Mouse (Mus musculus): ENCODE results near the gene 4933425L06Rik.

DNA sequence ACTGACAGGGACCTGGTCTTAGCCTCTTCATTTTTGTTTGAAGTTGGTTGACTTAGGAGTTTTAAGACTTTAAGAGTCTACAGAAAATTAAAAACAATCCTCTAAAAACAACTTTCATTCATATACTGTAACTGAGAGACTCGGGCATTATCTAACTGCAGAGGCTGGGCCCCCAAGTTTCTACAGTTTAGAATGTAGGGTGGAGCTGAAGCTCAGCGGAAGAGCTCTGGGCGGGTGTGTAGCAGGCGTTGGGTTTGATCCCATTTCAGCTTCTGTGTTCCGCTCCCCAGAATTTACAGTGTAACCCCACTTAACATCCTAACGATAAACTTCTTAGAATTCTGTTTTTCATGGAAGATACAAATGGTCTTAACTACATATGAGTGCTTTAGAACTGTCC, 29.7 kb downstream of the 4933425L06Rik start:
- TF ChIP-seq EP300 (IDR thresholded peaks at IDR 0.05; ENCODE audit: low read depth in 1 of 2, low read length in 2 of 2) (no peak), CTCF (IDR thresholded peaks at IDR 0.05 in 2 of 3, conservative IDR thresholded peaks at IDR 0.05 in 1 of 3; ENCODE audit: control insufficient read depth in 1 of 3, insufficient read depth in 1 of 3, low read depth in 2 of 3, low read length in 3 of 3, poor library complexity in 1 of 3, severe bottlenecking in 1 of 3) (no peak), NRF1 (IDR thresholded peaks at IDR 0.05; ENCODE audit: insufficient read depth, low read depth, low read length, poor library complexity, severe bottlenecking) (no peak), KAT2A (conservative IDR thresholded peaks at IDR 0.05; ENCODE audit: low read depth, low read length) (no peak), TCF12 (IDR thresholded peaks at IDR 0.05; ENCODE audit: low read depth, low read length) (no peak), POLR2AphosphoS5 (IDR thresholded peaks at IDR 0.05; ENCODE audit: borderline replicate concordance, low read depth, low read length) (no peak), MXI1 (IDR thresholded peaks at IDR 0.05; ENCODE audit: low read depth, low read length) (no peak), GATA1 (IDR thresholded peaks at IDR 0.05; ENCODE audit: low read depth, low read length) (no peak), MYC (IDR thresholded peaks at IDR 0.05; ENCODE audit: low read depth, low read length) (no peak)
